Mouse (Mus musculus): Measurements from ENCODE around the gene Bmper.

The Bmper gene

DNA sequence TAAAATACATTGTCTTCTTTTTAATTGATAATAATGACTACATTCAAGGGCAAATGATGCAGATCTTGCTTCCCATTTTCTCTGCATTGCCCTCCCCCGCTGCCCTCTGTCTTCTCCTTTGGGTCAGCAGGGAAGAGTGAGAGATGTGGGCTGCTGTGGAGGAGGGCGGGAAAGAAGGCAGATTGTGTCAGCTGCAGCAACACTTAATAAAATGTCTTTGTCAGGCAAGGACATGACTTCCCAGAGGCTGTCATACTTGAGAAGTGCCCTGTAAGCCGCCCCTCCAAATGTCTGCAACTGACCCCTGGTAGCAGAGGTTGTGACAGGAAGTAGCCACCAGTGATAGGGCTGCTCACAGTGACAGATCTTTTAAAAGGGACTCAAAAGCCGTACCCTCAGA is 83.3 kb downstream of the Bmper start:
- DNase-seq = no peak

GRCm38 (mm10) chr9:23307835-23308234 is 85.0 kb downstream of the Bmper start:
- DNase-seq = no peak

GRCm38 (mm10) chr9:23310953-23311352 is 88.1 kb downstream of the Bmper start:
- no peak for DNase-seq

- DNase-seq = no peak
Measured at GRCm38 (mm10) chr9:23311956-23312355, 89.1 kb downstream of the Bmper start.

- DNase-seq = no peak
Measured at GRCm38 (mm10) chr9:23312877-23313276, 90.0 kb downstream of the Bmper start.

- DNase-seq = no peak
Measured at GRCm38 (mm10) chr9:23315631-23316330, 92.9 kb downstream of the Bmper start.

DNA sequence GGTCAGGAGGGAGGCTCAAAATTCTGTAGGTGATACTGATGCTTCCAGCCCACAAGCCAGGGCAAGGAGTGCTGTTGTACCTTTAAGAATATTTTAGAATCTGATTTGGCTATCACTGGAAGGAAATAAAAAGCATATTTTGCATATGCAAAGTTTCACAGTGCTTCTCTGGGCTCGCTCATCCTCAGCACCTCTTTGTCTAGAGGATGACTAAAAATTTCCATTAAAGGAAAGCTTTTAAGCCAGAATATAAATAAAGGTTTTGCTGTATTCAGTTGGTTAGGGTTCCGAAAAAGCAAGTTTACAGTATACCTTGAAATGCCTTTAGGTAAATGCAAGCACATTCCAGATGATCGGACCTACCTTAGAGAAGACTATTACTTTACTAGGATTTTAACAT is 105.0 kb downstream of the Bmper start:
- DNase-seq = no peak

DNA sequence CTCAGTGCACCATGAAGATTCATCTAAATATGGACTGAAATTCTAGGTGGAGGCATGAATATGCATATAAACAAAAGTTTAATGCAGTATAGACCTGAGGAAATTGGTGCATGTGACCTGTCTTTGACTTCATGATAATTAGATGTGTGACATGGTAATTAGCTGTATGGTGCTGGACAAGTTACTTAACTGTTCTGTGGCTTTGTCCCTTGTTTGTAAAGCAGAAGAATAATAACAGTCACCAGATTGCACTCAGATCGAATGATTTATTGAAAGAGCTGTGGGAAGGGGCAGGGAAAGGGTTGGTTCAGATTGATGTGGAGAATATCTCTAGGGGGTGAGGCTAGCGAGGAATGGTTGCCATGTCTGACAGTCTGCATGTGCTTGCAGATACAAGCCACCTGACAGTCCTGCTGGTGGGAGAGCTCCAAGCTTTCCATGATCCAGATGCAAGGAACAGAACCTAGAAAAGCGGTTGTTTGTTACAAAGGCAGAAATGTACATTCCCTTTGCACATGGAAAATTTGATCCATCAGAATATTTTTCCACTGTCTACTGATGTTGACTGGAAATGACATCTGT is 110.3 kb downstream of the Bmper start:
- no peak for DNase-seq

DNA sequence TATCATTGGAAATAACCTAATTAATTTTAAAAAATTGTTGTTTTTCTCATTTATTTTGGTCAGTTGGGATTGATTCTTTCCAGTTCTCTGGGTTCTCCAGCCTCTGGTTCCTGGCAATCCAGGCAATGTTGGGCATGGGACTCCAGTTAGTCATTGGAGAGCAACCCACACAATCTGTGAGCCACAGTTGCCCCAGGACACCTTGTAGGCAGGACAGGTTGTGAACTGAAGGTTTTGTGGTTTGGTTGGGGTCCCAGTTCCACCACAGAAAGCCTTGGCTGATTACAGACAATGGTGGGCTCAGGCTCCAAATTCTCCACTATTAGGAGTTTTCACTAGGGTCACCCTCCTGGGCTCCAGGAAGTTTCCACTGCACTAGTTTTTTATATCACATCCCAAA is 117.7 kb downstream of the Bmper start:
- no peak for DNase-seq

- no peak for DNase-seq
Measured at GRCm38 (mm10) chr9:23341246-23341645, 118.4 kb downstream of the Bmper start.

GRCm38 (mm10) chr9:23344353-23344752 is 121.5 kb downstream of the Bmper start:
- DNase-seq = no peak

DNA sequence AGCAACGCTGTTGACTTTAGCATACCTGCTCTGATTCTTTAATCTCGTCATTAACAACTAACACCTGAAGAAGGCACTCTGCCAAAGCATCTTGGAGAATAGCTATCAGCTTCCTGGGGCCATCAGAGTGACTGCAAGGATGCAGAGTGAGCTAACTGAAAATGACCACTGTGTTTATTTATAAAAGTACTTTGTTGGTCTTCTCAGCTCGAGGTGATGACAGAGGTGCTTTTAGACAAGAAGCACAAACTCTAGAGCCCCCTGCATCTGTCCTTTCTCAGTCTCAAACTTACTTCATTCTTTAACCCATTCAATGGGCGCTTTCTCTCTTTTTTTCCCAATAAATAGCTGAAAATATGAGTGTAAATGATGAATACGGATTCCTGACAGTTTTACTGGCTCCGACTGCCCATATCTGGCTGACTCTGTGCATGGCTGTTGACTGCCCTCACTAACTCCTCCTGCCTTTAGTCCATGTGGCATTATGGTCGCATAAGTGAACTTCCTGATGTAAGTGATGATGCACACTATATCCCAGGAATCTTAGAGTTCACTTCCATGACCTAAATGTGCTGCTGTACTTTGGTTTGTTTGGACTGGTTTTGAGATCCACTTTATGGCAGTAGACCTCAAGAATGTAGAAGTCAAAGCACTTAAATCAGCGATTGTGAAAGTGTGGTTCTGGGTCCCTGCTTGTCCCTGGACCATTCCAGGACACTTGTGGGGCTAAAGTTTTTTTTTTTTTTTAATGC is 122.4 kb downstream of the Bmper start:
- DNase-seq = no peak

DNA sequence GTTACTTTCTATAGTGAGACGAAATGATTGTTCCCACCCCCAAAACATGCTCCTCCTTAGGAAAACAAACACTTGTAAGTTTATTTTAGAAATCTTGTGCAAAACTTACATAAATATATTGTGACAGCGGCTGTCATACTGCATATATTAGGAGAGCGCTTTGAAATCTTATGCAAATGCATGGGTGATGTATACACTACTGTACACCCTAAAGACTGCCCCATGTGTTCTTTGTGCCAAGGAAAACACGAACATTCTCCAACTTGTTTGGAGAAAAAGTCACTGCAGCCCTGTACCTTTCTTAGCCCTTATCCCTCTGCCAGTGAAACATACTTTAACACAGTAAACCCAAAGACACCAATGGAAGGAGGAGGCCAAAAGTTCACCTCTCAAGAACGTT is 126.7 kb downstream of the Bmper start:
- no peak for DNase-seq

DNA sequence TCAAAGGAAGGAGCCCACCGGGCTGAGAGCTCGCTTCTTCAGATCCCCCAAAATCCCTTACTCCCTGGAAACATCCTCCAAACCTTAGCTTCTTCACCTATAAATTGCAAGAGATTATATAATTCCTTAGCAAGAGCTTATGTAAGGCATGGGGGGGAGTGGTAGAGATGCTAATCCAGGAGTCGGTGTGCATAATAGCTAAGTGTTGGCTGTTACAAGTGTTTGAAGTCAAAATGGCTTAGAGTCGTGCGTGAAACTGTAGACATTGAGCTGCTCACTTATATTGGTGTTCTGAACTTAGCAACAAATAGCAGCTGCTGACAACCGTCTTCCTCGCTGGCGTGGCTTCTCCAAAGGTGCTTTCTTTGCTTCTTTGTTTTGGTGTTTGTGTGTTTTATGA is 128.5 kb downstream of the Bmper start:
- DNase-seq = peak; percentile 24

DNA sequence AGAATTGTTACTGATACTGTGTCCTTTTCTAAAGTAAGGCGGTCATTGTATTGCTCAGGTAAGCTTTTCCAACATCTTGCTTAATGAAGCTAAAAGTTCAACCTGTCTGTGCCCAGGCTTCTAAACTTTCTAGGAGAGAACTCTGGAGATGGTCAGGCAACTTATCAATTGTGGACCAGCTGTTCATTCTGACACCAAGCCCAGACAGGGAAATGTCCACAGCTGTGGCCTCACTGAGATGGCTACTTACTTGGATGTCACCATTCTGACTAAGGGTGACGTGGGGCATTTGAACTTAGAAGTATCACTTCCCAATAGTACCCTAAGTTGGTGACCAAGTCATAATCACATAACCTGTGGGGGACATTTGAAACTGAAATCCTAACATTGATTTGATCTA is 129.5 kb downstream of the Bmper start:
- DNase-seq = no peak

DNA sequence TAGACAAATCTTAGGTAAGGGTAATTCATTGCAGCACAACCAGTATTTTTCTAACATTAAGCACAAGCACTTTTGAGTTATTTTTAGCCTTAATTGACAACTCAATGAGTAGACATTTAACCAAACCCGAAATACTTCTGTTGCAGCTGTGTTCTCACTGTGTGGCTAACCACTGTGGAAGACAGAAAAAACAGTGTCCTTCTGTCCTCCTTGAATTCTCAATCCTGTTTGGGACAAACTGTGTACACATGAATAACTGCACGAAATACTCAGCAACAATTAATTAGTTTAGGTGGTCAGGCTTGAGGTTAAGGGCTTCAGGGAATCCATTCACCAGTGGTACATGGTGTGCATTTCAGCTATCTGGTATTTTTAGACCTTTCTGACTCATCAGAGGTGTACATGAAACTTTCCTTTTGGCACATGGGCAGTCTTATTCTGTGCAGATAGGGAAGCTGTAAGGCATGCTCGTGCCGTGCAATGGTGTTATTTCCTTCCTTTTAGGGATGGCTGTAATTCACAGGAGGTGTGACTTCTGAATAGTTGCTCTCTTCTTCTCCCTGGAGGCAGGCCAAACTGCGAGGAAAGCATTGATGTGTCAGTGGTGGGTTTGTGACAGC is 131.4 kb downstream of the Bmper start:
- DNase-seq = no peak

GRCm38 (mm10) chr9:23358108-23358507 is 135.2 kb downstream of the Bmper start:
- DNase-seq = no peak

- no peak for DNase-seq
Measured at GRCm38 (mm10) chr9:23363139-23363538, 140.3 kb downstream of the Bmper start.

- DNase-seq = no peak
Measured at GRCm38 (mm10) chr9:23363540-23363939, 140.7 kb downstream of the Bmper start.

GRCm38 (mm10) chr9:23364047-23364446 is 141.2 kb downstream of the Bmper start:
- no peak for DNase-seq

DNA sequence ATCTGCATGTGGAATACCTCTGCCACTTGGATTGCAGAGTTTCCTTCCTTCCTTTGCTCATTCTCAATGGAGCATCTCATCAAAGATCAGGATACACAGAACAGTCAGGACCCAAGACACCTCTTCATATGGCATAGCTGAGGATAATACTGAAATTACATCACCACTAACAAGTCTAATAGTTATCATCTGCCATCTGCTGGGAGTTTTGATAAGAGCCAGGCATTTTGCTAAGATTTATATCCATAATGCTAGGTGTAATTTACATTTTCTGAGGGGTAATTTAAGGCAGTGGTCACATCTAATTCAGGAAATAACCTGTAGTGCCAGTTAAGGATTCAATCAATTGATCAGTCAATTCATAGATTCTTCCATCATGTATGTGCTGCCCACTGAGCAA is 145.2 kb downstream of the Bmper start:
- DNase-seq = no peak

DNA sequence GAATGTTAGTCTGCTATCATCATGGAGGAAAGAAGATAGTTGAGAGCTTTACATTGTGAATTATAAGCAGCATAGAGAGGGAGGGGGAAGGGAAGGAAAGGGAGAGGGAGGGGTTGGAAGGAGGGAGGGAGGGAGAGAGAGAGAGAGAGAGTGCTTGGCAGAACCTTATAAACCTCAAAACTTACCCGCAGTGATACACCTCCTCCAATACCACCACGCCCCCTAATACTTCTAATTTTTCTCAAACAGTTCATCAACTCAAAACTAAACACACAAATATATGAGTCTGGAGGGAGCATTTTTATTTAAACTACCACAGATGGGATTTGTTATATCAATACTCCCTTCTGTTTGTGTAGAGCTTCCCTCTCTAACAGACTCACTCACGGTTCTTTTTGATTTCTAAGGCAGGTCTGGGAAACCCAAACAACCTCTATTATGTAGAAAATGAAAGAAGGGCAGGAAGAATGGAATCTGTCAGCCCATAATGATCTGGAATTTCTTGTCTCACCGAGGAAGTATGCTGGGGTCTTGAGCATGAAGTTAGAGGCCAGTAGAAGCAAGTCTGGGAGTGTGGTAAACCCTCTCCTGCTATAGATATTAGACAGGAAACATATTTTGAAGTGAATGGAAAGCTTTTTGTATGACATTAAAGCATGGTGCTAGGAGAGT is 152.0 kb downstream of the Bmper start:
- DNase-seq = no peak
